Mouse (Mus musculus) hindbrain, postnatal 0 days (tissue): ENCODE data around the gene Erich6b. TPM values are rescaled to one million over a fixed set of nuclear protein-coding genes. Genes with fewer than 3 reads are reported as not detected.

Source experiments
- ATAC-seq: fragments of 200-750 bp; cut with Nextera tagmentation; 2 replicates; pipeline ENCODE4 v1.8.0; 2017; ENCODE audit warnings: mild to moderate bottlenecking, moderate TSS enrichment, moderate library complexity
- DNase-seq: peaks from one replicate; pipeline ENCODE4 v3.0.0-alpha.2; 2015; ENCODE audit warnings: low spot score
- H3K27ac ChIP-seq: fragments of 300-500 bp; sonication (generic); 2 replicates; pipeline ENCODE4 v1.5.1; 2014; ENCODE audit warnings: mild to moderate bottlenecking
- H3K27me3 ChIP-seq: fragments of 300-500 bp; sonication (generic); 2 replicates; pipeline ENCODE4 v1.6.1; 2014; ENCODE audit warnings: low read length, mixed read lengths; ENCODE audit not compliant: insufficient read depth
- H3K36me3 ChIP-seq: fragments of 300-500 bp; sonication (generic); 2 replicates; pipeline ENCODE4 v1.6.1; 2014; ENCODE audit warnings: low read length, mixed read lengths; ENCODE audit not compliant: insufficient read depth
- H3K4me1 ChIP-seq: fragments of 300-500 bp; sonication (generic); 2 replicates; pipeline ENCODE4 v1.6.1; 2014; ENCODE audit warnings: antibody characterized with exemption, low read length, mixed read lengths; ENCODE audit not compliant: insufficient read depth
- H3K4me2 ChIP-seq: fragments of 300-500 bp; sonication (generic); 2 replicates; pipeline ENCODE4 v1.6.1; 2014; ENCODE audit warnings: low read depth, mild to moderate bottlenecking, low read length, moderate library complexity, mixed read lengths
- H3K4me3 ChIP-seq: fragments of 300-500 bp; sonication (generic); 2 replicates; pipeline ENCODE4 v1.5.1; 2014; ENCODE audit warnings: low read length
- H3K9ac ChIP-seq: fragments of 300-500 bp; sonication (generic); replicated peaks from 2 replicates; pipeline ENCODE4 v1.6.1; 2014; ENCODE audit warnings: mild to moderate bottlenecking, low read length, moderate library complexity, mixed read lengths
- H3K9me3 ChIP-seq: fragments of 300-500 bp; sonication (generic); 2 replicates; pipeline ENCODE4 v1.6.1; 2016; ENCODE audit warnings: low read length, mixed read lengths
- CTCF ChIP-seq: IDR thresholded peaks from 2 replicates; pipeline ENCODE4 v1.5.1; 2016; ENCODE audit warnings: antibody characterized with exemption, control low read depth, low read depth
- WGBS: fragments of 180-500 bp; shearing (Covaris S2); extraction: QIAGEN DNeasy Blood & Tissue Kit; methylation state at CpG from one replicate; pipeline ENCODE4 v1.1.7; 2014; 5-methylcytosine and 5-hydroxymethylcytosine counted together
- polyA plus RNA-seq: library from polyadenylated mRNA; unstranded; fragments of >200 nt; fragmentation: Nextera tagmentation; extraction: Ambion mirVana; gene quantifications from 2 replicates; pipeline ENCODE4 v1.2.1, GENCODE M21; 2015
- total RNA-seq: library from RNA; depleted of rRNA; stranded (reverse); fragments of >200 nt; gene quantifications from 2 replicates; pipeline ENCODE4 v1.2.3, GENCODE M21; 2014

The Erich6b gene
- total and polyA plus RNA-seq, 2 experiments from 2014 or later, result not detected

DNA sequence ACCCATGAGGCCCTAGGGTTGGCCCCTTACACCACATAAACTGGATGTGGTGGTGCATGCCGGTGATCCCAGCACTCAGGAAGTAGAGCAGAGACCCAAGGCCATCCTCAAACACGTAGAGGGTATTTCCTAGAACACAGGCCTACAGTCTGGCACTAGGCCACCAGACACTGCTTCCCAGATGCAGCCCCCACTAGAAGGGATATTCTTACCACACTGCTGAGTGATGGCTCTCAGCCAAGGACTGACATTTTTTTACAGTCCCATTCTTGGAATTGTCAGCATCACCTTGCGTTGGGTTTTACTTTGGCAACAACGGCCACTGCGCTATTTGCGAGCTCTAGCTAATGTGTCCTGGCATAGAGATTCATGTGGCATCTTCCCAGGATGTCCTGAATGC lies 18.9 kb downstream of the Erich6b start:
- Histone ChIP-seq H3K9me3 (no peaks in the 10 kb centered on the region), H3K4me1 (peaks cover 7% of the 10 kb centered on the region; the same call in 1 of the 2 replicates), H3K4me3 (no peak overlapping the region), H3K27ac (no peak overlapping the region), H3K4me2 (no peak overlapping the region), H3K9ac (no peak overlapping the region), H3K27me3 (no peaks in the 10 kb centered on the region), H3K36me3 (no peaks in the 10 kb centered on the region)
- TF ChIP-seq CTCF, result no peak
- ATAC-seq, result no peak
- DNase-seq, result peak; percentile 42
- WGBS, result 45% methylated on average over 6 of the region's 6 CpGs

DNA sequence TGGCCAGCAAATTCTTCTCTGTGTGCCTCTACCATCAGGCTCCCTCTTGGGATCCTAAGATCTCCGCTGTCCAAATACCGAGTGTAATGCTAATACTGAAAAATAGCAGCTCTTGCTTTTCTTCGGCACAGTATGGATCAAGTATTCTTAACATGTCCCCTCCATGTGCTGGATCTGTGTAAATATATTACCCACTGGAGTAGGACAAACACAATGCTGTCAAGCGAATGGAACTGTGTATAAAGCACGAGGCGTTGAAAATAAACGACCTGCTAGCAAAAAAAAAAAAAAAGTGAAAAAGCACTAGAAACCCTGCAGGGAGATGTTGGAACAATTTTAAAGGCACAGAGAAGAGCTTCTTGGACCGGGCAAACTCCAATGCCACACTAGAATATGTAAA lies 19.5 kb downstream of the Erich6b start:
- Histone ChIP-seq H3K4me2 (no peak overlapping the region), H3K4me3 (no peak overlapping the region), H3K9me3 (no peaks in the 10 kb centered on the region), H3K36me3 (no peaks in the 10 kb centered on the region), H3K9ac (no peak overlapping the region), H3K27me3 (no peaks in the 10 kb centered on the region), H3K4me1 (peaks cover 7% of the 10 kb centered on the region; the same call in 1 of the 2 replicates), H3K27ac (no peak overlapping the region)
- no peak for ATAC-seq
- DNase-seq, result no peak
- no peak for TF ChIP-seq CTCF
- WGBS, result 26% methylated on average over 8 of the region's 8 CpGs

- DNase-seq, result no peak
- peaks cover 7% of the 10 kb centered on the region; the same call in 1 of the 2 replicates for H3K4me1 ChIP-seq
- H3K27ac ChIP-seq, result no peak overlapping the region
- WGBS, result 73% methylated on average over 2 of the region's 2 CpGs
- no peak overlapping the region for H3K4me2 ChIP-seq
- no peak for ATAC-seq
- H3K27me3 ChIP-seq, result no peaks in the 10 kb centered on the region
- H3K9me3 ChIP-seq, result no peaks in the 10 kb centered on the region
- no peak overlapping the region for H3K9ac ChIP-seq
- no peak for TF ChIP-seq CTCF
- H3K4me3 ChIP-seq, result no peak overlapping the region
- H3K36me3 ChIP-seq, result no peaks in the 10 kb centered on the region
Measured at GRCm38 (mm10) chr14:75665430-75666180, 23.5 kb downstream of the Erich6b start.

DNA sequence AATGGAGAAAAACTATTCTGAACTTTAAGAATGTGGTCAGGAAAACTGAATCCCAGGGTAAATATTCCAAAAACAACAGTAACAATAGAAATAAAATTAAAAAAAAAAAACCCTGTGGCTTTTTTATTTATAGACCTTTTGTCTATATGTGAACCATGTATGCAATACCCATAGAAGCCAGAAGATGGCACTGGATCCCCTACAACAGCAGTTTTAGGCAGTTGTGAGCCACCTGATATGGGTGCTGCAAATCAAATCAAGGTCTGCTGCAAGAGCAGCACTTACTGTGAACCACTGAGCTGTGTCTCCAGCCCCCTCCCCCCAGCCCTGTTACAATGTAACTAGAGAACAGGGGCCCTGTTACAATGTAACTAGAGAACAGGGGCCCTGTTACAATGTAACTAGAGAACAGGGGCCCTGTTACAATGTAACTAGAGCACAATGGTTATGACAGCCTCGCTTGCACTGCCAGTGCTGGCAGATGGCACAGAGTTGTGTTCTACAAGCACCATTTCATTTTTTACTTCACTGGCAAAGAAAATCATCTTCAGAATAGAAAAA lies 27.1 kb downstream of the Erich6b start:
- no peak for DNase-seq
- Histone ChIP-seq H3K27me3 (no peaks in the 10 kb centered on the region), H3K4me2 (no peak overlapping the region), H3K9me3 (no peaks in the 10 kb centered on the region), H3K36me3 (no peaks in the 10 kb centered on the region), H3K4me1 (no peaks in the 10 kb centered on the region), H3K9ac (no peak overlapping the region), H3K27ac (no peak overlapping the region), H3K4me3 (no peak overlapping the region)
- no peak; the same call in 1 of the 2 replicates for TF ChIP-seq CTCF
- 63% methylated on average over 1 of the region's 1 CpGs for WGBS
- no peak for ATAC-seq

- no peaks in the 10 kb centered on the region for H3K36me3 ChIP-seq
- H3K4me1 ChIP-seq, result no peaks in the 10 kb centered on the region
- no peaks in the 10 kb centered on the region for H3K9me3 ChIP-seq
- ATAC-seq (no peak), DNase-seq (peak; percentile 43)
- no peak overlapping the region for H3K4me3 ChIP-seq
- no peak overlapping the region for H3K9ac ChIP-seq
- no peak overlapping the region for H3K27ac ChIP-seq
- no peaks in the 10 kb centered on the region for H3K27me3 ChIP-seq
- H3K4me2 ChIP-seq, result no peak overlapping the region
- TF ChIP-seq CTCF, result no peak
- 37% methylated on average over 6 of the region's 6 CpGs for WGBS
Measured at GRCm38 (mm10) chr14:75676316-75676715, 34.3 kb downstream of the Erich6b start.

- H3K4me1 ChIP-seq, result no peaks in the 10 kb centered on the region
- no peak for TF ChIP-seq CTCF
- 87% methylated on average over 2 of the region's 2 CpGs for WGBS
- H3K4me2 ChIP-seq, result no peak overlapping the region
- DNase-seq, result no peak
- no peak overlapping the region for H3K27ac ChIP-seq
- H3K9ac ChIP-seq, result no peak overlapping the region
- no peaks in the 10 kb centered on the region for H3K36me3 ChIP-seq
- no peaks in the 10 kb centered on the region for H3K9me3 ChIP-seq
- H3K27me3 ChIP-seq, result no peaks in the 10 kb centered on the region
- ATAC-seq, result no peak
- H3K4me3 ChIP-seq, result no peak overlapping the region
Measured at GRCm38 (mm10) chr14:75690428-75690827, 48.4 kb downstream of the Erich6b start.

DNA sequence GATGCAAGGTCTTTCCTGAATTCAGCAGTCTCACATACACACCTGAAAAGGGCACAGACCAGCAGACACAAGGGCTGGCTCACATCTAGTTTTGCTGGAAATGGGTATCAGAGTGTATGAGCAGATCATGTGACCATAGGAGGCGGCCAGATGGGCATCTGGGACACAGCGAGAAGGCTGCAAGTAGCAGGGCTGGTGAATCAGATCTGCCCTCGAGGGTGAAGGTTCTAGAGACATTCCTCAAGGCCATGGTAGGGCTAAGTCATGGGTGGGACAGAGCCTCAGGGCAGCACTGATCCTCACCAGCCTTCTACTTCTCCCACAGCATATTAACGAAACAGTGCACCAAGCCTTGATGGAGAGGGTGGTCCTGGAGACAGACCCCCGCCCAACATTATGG lies 54.0 kb downstream of the Erich6b start:
- Histone ChIP-seq H3K4me3 (no peak overlapping the region), H3K27me3 (no peaks in the 10 kb centered on the region), H3K4me1 (no peaks in the 10 kb centered on the region), H3K9me3 (no peaks in the 10 kb centered on the region), H3K9ac (no peak overlapping the region), H3K36me3 (0 out of 2 replicates have a peak, but pooled peaks cover 2% of the 10 kb centered on the region), H3K4me2 (no peak overlapping the region), H3K27ac (no peak overlapping the region)
- DNase-seq (no peak), ATAC-seq (no peak)
- TF ChIP-seq CTCF, result no peak
- 75% methylated on average over 5 of the region's 5 CpGs for WGBS
